Mouse (Mus musculus) limb, embryonic 13.5 days (tissue): ENCODE data around the gene Atp8a2. TPM values are rescaled to one million over a fixed set of nuclear protein-coding genes. Genes with fewer than 3 reads are reported as not detected.
A peak's percentile ranks its signal among the peaks of the same experiment; 100 is the strongest.

Experiments used
- ATAC-seq: fragments of 200-750 bp; cut with Nextera tagmentation; 2 replicates; pipeline ENCODE4 v1.8.0; 2017; ENCODE audit warnings: low read depth, moderate number of reproducible peaks, moderate TSS enrichment; ENCODE audit not compliant: low FRiP score
- H3K27ac ChIP-seq: fragments of 300-500 bp; sonication (generic); 2 replicates; pipeline ENCODE4 v1.5.1; 2015; ENCODE audit warnings: inconsistent platforms, mild to moderate bottlenecking, moderate library complexity
- H3K27me3 ChIP-seq: fragments of 300-500 bp; sonication (generic); 2 replicates; pipeline ENCODE4 v1.6.1; 2015; ENCODE audit warnings: mild to moderate bottlenecking, inconsistent platforms
- H3K36me3 ChIP-seq: fragments of 300-500 bp; sonication (generic); 2 replicates; pipeline ENCODE4 v1.6.1; 2015; ENCODE audit warnings: inconsistent platforms, mild to moderate bottlenecking, moderate library complexity
- H3K4me1 ChIP-seq: fragments of 300-500 bp; sonication (generic); 2 replicates; pipeline ENCODE4 v1.6.1; 2015; ENCODE audit warnings: inconsistent platforms
- H3K4me2 ChIP-seq: fragments of 300-500 bp; sonication (generic); replicated peaks from 2 replicates; pipeline ENCODE4 v1.6.1; 2015; ENCODE audit warnings: inconsistent platforms, mild to moderate bottlenecking, moderate library complexity
- H3K4me3 ChIP-seq: fragments of 300-500 bp; sonication (generic); 2 replicates; pipeline ENCODE4 v1.5.1; 2015; ENCODE audit warnings: moderate library complexity, mild to moderate bottlenecking, inconsistent platforms
- H3K9ac ChIP-seq: fragments of 300-500 bp; sonication (generic); 2 replicates; pipeline ENCODE4 v1.6.1; 2015; ENCODE audit warnings: mild to moderate bottlenecking, inconsistent platforms
- H3K9me3 ChIP-seq: fragments of 300-500 bp; sonication (generic); 2 replicates; pipeline ENCODE4 v1.6.1; 2016; ENCODE audit warnings: inconsistent platforms
- WGBS: fragments of 180-500 bp; shearing (Covaris S2); methylation state at CpG from one replicate; pipeline ENCODE4 v1.1.7; 2015; 5-methylcytosine and 5-hydroxymethylcytosine counted together
- polyA plus RNA-seq: library from polyadenylated mRNA; unstranded; fragments of >200 nt; fragmentation: Nextera tagmentation; extraction: Ambion mirVana; gene quantifications from 2 replicates; pipeline ENCODE4 v1.2.1, GENCODE M21; 2015

Gene Atp8a2
- polyA plus RNA-seq, 1 experiment from 2014 or later = 3.2 TPM

DNA sequence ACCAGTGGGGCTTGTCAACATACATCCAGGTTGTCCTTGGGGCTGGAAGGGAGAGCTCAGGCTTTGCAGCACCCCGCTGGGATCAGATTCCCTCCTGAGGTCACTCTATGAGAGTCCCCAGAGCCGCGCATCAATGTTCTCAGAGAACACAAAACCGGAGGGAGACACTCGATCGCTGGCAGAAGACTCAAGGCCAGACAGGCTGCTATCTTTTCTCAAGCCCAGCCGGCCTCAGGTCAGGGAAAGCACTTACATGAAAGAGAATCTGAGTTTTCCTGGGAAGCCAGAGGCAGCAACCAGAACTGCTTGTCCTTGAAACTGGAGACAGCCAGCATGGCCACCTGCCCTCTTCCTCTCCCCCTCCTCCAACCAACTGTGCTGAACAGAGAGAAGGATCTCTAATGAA is 519.4 kb downstream of the Atp8a2 start:
- no peak overlapping the region for H3K27ac ChIP-seq
- no peak overlapping the region for H3K4me3 ChIP-seq
- H3K27me3 ChIP-seq = no peaks in the 10 kb centered on the region
- peaks cover 44% of the 10 kb centered on the region for H3K4me1 ChIP-seq
- no peak overlapping the region for H3K4me2 ChIP-seq
- H3K9ac ChIP-seq = no peak overlapping the region
- WGBS = 74% methylated on average over 7 of the region's 7 CpGs
- H3K9me3 ChIP-seq = no peaks in the 10 kb centered on the region
- H3K36me3 ChIP-seq = no peaks in the 10 kb centered on the region
- no peak for ATAC-seq

DNA sequence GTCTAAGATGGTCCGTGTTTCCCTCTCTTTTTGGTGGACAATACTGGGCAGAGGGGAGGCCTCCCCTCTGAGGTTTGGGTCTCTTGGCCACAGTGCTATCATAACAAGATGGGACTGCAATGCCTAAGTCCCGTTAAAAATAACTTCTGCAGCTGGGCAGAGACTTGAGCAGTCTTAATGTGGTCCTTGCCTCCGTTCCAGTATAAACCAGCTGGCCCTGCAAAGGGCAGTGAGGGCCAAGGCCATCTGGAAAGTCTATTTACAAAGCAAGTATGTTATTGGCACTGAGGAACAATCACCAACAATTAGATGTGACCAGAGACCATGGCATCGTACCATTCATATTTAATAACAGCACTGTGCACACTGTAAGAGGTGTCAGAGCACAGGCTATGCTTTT is 521.6 kb downstream of the Atp8a2 start:
- H3K4me2 ChIP-seq = no peak overlapping the region; the same call in 1 of the 2 replicates
- H3K36me3 ChIP-seq = no peaks in the 10 kb centered on the region
- 43% methylated on average over 4 of the region's 4 CpGs for WGBS
- H3K4me3 ChIP-seq = no peak overlapping the region
- 0 out of 2 replicates have a peak, but pooled peaks have one; percentile 17 for ATAC-seq
- no peak overlapping the region for H3K9ac ChIP-seq
- no peaks in the 10 kb centered on the region for H3K9me3 ChIP-seq
- peaks cover 55% of the 10 kb centered on the region for H3K4me1 ChIP-seq
- H3K27me3 ChIP-seq = no peaks in the 10 kb centered on the region
- peak overlapping the region; percentile 69 for H3K27ac ChIP-seq

DNA sequence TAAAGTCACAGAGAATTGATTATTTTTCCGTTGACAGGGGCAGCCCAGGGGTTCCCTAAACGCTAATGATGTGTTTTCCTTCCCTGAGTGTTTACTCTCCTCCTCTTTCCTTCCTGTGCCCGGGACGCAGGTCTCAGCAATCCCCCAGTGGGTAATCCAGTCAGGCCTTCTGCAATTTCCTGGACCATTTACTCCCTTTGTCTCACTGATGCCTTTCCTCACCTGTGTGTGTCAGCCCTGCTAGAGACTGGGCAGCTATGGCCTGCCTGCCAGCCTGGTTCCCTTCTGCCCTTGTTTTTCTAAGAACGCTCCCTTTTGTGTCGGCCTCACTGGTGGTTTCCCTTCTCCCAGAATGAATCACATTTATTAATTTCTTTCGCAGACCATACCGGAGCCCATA is 522.4 kb downstream of the Atp8a2 start:
- H3K36me3 ChIP-seq = no peaks in the 10 kb centered on the region
- peak overlapping the region; percentile 69 for H3K27ac ChIP-seq
- H3K4me2 ChIP-seq = peak overlapping the region; percentile 34
- 4% methylated on average over 8 of the region's 8 CpGs for WGBS
- no peak overlapping the region for H3K4me3 ChIP-seq
- no peak overlapping the region; the same call in 1 of the 2 replicates for H3K9ac ChIP-seq
- H3K4me1 ChIP-seq = peaks cover 59% of the 10 kb centered on the region
- ATAC-seq = 0 out of 2 replicates have a peak, but pooled peaks have one; percentile 3
- no peaks in the 10 kb centered on the region for H3K9me3 ChIP-seq
- 0 out of 2 replicates have a peak, but pooled peaks cover 2% of the 10 kb centered on the region for H3K27me3 ChIP-seq

DNA sequence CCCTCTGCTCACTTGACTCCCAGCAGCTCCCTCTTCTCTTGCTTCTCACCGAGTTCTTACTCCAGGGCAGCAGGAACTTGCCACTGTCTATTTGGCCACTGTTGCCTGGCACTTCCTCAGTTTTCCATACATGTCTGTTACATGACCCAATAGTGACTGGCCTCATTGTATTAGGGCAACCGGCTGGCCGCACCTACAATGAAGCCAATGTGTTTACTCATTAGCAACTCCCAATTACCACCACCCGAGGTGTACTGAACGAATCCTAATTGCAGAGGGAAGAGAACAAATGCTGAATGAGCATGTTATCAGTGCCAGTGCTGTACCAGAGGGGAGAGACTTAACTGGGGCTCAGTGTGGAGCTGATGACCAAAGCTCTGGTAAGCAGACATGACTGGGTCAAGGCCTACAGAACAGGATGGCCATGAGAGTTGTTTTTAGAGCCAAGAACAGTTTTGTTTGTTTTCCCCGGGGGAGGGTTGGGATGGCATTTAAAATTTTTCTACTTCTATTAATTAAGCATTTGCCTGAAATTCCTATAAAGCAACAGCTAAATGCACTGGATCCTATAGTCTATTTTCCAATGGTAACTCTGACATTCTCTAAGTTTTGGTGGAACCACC is 524.0 kb downstream of the Atp8a2 start:
- 0 out of 2 replicates have a peak, but pooled peaks cover 2% of the 10 kb centered on the region for H3K27me3 ChIP-seq
- H3K36me3 ChIP-seq = no peaks in the 10 kb centered on the region
- no peak overlapping the region for H3K27ac ChIP-seq
- H3K4me1 ChIP-seq = peaks cover 59% of the 10 kb centered on the region
- H3K4me2 ChIP-seq = no peak overlapping the region
- no peaks in the 10 kb centered on the region; the same call in 1 of the 2 replicates for H3K9me3 ChIP-seq
- 60% methylated on average over 6 of the region's 6 CpGs for WGBS
- no peak overlapping the region for H3K9ac ChIP-seq
- ATAC-seq = no peak
- no peak overlapping the region for H3K4me3 ChIP-seq

DNA sequence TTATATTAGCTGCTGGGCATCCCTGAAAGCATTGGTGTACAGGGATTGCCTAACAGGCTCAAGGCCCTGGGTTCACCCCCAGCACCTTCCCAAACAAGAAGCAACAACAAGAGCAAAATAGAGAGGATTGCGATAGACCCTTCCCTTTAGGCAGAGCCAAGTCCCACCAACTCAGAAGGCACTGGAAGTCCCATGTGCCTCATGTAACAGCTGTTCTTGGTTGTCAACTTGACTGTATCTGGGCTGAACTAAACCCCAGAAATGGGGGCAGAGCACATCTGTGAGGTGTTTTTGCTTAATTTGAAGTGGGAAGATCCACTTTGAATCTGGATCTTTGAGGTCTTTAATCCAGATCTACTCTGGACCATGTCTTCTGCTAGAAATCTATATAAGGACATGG is 539.9 kb downstream of the Atp8a2 start:
- WGBS = 88% methylated on average over 1 of the region's 1 CpGs

DNA sequence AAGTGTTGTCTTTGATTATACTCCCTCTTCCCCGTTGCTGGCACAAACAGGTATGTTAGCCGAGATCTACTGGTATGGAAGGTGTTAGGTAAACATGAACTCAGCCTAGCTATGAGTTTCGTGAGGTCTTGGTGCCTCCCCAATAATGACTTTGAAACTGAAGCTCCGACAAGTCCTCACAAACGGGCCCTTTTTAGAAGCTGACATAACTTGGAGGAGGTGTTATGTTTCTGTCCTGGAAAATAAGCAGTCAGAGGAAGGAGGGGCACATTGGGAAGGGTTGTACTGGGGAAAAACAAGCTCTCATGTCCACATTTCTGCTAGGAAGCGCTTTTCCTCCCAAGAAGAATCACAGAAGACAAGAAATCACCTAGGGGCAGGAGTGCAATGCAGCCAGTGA is 540.4 kb downstream of the Atp8a2 start:
- Histone ChIP-seq H3K4me3 (no peak overlapping the region), H3K4me1 (no peaks in the 10 kb centered on the region), H3K27me3 (no peaks in the 10 kb centered on the region), H3K9ac (no peak overlapping the region), H3K4me2 (no peak overlapping the region), H3K9me3 (no peaks in the 10 kb centered on the region; the same call in 1 of the 2 replicates), H3K36me3 (no peaks in the 10 kb centered on the region), H3K27ac (no peak overlapping the region)
- no peak for ATAC-seq
- WGBS = 54% methylated on average over 6 of the region's 6 CpGs

More for the DNA sequence above, 539.9 kb downstream of the Atp8a2 start:
- Histone ChIP-seq H3K4me3 (no peak overlapping the region), H3K27ac (no peak overlapping the region), H3K36me3 (no peaks in the 10 kb centered on the region), H3K4me2 (no peak overlapping the region), H3K9ac (no peak overlapping the region), H3K9me3 (no peaks in the 10 kb centered on the region; the same call in 1 of the 2 replicates), H3K27me3 (no peaks in the 10 kb centered on the region), H3K4me1 (no peaks in the 10 kb centered on the region)
- no peak for ATAC-seq

DNA sequence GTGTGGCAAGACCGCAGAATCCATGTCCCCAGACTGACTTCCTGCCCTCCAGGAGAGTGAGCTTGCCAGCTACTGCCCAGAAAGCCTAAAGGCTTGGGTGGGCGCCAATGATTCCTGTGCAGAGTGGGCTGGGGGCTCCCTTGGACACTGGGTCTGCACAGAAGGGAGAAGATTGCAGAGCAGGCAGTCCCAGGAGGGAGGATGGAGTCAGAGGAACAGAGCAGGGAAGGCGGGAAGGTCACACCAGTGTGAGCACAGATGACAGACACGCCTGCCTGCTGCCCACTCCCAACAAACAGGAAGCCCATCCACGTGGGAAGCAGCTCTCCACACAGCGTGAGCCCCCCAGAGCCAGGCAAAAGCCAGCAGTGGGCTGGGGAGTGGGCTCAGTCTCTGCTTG is 547.6 kb downstream of the Atp8a2 start:
- H3K27ac ChIP-seq = no peak overlapping the region
- no peak overlapping the region for H3K9ac ChIP-seq
- H3K9me3 ChIP-seq = no peaks in the 10 kb centered on the region
- WGBS = 70% methylated on average over 6 of the region's 6 CpGs
- no peak overlapping the region for H3K4me2 ChIP-seq
- H3K4me3 ChIP-seq = no peak overlapping the region
- H3K36me3 ChIP-seq = no peaks in the 10 kb centered on the region
- H3K4me1 ChIP-seq = peaks cover 29% of the 10 kb centered on the region
- no peaks in the 10 kb centered on the region for H3K27me3 ChIP-seq
- ATAC-seq = no peak

DNA sequence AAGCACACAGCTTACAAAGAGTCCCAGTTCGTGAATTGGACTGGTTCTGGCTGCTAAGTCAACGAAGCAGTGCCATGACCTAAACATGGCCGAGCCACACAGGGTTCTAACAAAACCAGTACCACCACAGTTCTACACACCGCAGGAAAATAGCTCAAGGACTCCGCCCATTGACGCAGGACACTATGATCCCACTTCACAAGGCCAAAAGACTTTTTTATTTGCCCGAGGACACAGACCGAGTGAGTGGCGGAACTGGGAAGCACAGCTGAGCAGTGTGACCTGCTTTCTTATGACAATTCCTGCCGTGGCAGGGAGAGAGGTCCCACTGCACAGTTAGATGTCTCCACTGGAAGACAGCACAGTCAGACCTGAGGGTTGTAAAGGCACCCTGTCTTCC is 548.4 kb downstream of the Atp8a2 start:
- Histone ChIP-seq H3K4me2 (no peak overlapping the region), H3K36me3 (no peaks in the 10 kb centered on the region), H3K9me3 (no peaks in the 10 kb centered on the region), H3K27me3 (no peaks in the 10 kb centered on the region), H3K4me1 (peaks cover 29% of the 10 kb centered on the region), H3K4me3 (no peak overlapping the region), H3K9ac (no peak overlapping the region), H3K27ac (no peak overlapping the region)
- 82% methylated on average over 10 of the region's 10 CpGs for WGBS
- no peak for ATAC-seq

DNA sequence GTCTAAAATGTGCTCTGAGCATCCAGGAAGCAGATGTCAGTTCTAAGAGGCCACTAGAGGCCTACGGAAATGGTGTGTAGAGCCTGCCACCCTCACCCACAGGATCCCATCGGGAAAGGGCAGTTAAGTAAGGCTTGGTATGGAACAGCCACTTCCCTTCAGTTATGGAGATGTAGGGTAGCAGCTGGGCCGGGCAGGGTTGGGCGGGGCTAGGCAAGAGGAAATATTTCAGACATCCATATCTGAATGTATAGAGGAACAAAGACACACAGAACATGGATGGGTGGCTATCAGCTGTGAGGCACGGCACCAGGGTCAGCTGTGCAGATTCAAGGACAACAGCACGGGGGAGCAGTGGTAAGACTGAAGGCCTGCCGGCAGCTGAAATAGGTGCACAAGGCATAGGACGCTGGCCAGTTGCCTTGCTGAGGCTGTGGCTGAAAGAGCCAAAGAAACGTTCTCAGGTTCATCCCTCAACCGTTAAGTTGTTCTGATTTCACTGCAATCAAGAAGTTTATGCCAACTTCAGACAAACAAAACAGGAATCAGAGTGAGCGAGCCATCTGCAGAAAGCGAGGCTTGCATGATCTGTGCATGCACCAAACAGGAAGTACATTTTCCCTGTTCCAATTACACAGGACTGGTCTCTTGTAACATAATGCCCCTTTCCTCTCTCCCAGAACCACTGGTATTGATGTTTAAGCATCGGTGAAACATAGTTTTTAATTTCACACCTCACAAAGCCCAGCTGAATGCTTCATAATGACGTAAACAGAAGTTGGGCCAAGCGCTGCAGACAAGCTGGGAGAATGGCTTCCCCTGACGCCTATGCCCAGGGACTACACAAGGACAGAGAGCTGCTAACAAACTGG is 549.9 kb downstream of the Atp8a2 start:
- WGBS = 47% methylated on average over 16 of the region's 16 CpGs
- ATAC-seq = peak; percentile 52; the same call in 1 of the 2 replicates
- Histone ChIP-seq H3K4me2 (no peak overlapping the region), H3K27me3 (no peaks in the 10 kb centered on the region), H3K27ac (peak overlapping the region; percentile 40; the same call in 1 of the 2 replicates), H3K9me3 (no peaks in the 10 kb centered on the region), H3K36me3 (no peaks in the 10 kb centered on the region), H3K4me1 (peaks cover 29% of the 10 kb centered on the region), H3K4me3 (no peak overlapping the region), H3K9ac (no peak overlapping the region)

DNA sequence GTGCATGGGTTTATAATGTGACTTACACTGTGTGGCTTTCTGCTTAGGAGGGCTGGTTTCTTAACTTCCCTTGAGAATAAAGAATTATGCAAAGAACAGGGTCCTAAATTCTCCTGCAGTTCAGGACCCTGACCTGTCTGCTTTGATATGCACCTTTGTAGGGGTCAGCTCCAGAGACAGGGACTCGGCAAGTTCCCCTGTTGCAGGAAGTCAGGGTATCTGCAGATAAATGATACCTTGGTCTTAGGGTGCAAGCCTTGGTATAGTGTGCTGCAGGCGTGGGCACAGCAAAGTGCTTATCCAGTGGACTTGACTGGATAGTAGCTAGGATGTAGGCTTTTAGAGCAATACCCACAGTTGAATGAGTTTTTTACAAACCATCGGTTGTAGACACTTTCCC is 552.1 kb downstream of the Atp8a2 start:
- Histone ChIP-seq H3K36me3 (no peaks in the 10 kb centered on the region), H3K27me3 (no peaks in the 10 kb centered on the region), H3K4me2 (no peak overlapping the region), H3K9ac (no peak overlapping the region), H3K4me3 (no peak overlapping the region), H3K9me3 (no peaks in the 10 kb centered on the region), H3K27ac (no peak overlapping the region), H3K4me1 (peaks cover 31% of the 10 kb centered on the region)
- 73% methylated on average over 3 of the region's 3 CpGs for WGBS
- no peak for ATAC-seq

DNA sequence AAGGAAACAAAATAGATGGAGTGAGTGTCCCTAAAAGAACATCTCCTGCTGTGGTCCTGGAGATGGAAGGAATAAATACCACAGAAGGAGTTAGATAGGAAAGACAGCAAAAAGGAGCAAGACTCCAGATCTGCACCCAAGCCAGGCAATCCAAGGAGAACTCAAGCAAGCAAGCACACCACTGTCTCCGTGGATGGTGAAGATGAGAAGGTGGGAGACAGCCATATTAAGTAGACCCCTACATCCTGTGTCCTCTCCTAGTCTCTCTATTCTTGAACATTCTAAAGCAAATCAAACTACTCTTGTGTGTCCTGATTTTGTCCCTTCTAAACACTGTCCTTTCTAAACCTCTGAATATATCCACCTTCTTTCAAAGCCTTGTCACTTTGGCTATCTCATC is 552.8 kb downstream of the Atp8a2 start:
- Histone ChIP-seq H3K36me3 (no peaks in the 10 kb centered on the region), H3K27me3 (no peaks in the 10 kb centered on the region), H3K9me3 (no peaks in the 10 kb centered on the region), H3K9ac (no peak overlapping the region), H3K4me1 (peaks cover 34% of the 10 kb centered on the region), H3K4me2 (no peak overlapping the region), H3K4me3 (no peak overlapping the region), H3K27ac (no peak overlapping the region)
- WGBS = 94% methylated on average over 1 of the region's 1 CpGs
- no peak for ATAC-seq

DNA sequence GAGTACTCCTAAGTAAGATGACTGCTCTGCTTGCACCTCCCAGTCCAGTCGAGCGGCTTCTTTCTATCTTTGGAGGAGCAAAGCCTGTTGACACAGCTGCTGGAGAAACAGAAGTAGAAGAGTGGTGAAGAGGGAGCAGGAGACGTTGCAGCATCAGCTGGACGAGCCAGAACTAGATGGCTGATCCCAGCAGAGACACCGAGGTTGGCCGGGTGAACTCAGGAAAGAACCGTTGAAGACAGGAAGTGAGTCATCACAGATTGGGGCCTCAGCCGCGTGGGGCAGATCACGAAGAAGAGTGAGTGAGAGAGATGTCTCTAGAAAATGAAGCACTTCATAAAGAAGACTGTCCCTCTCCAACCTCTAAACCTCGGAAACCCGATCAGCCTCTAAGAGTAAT is 553.4 kb downstream of the Atp8a2 start:
- Histone ChIP-seq H3K27ac (no peak overlapping the region), H3K4me2 (no peak overlapping the region), H3K27me3 (no peaks in the 10 kb centered on the region), H3K4me3 (no peak overlapping the region), H3K36me3 (no peaks in the 10 kb centered on the region), H3K9ac (no peak overlapping the region), H3K9me3 (no peaks in the 10 kb centered on the region), H3K4me1 (peaks cover 29% of the 10 kb centered on the region)
- 67% methylated on average over 12 of the region's 12 CpGs for WGBS
- ATAC-seq = no peak
